Mouse (Mus musculus): Measurements from ENCODE around the gene Sorcs1.
A peak's percentile ranks its signal among the peaks of the same experiment; 100 is the strongest.

The Sorcs1 gene

GRCm38 (mm10) chr19:50220476-50220875, 458.0 kb downstream of the Sorcs1 start:
- DNase-seq (ENCODE audit: low read depth, low spot score) = no peak

- no peak for DNase-seq (ENCODE audit: low read depth, low spot score)
Observed at GRCm38 (mm10) chr19:50214466-50215228, 463.8 kb downstream of the Sorcs1 start.

GRCm38 (mm10) chr19:50210456-50210855, 468.0 kb downstream of the Sorcs1 start:
- DNase-seq (ENCODE audit: low read depth, low spot score) = no peak

GRCm38 (mm10) chr19:50204341-50204740, 474.1 kb downstream of the Sorcs1 start:
- DNase-seq (ENCODE audit: low read depth, low spot score) = no peak

GRCm38 (mm10) chr19:50196592-50196991, 481.9 kb downstream of the Sorcs1 start:
- DNase-seq (ENCODE audit: low read depth, low spot score) = no peak

- DNase-seq (ENCODE audit: low read depth, low spot score) = no peak
Observed at GRCm38 (mm10) chr19:50185769-50186715, 492.4 kb downstream of the Sorcs1 start.

- DNase-seq (ENCODE audit: low read depth, low spot score) = peak; percentile 13
Observed at GRCm38 (mm10) chr19:50184901-50185623, 493.4 kb downstream of the Sorcs1 start.

- no peak for DNase-seq (ENCODE audit: low read depth, low spot score)
Observed at GRCm38 (mm10) chr19:50178851-50179250, 499.6 kb downstream of the Sorcs1 start.

- no peak for DNase-seq (ENCODE audit: low read depth, low spot score)
Observed at GRCm38 (mm10) chr19:50178151-50178550, 500.3 kb downstream of the Sorcs1 start.

- DNase-seq (ENCODE audit: low read depth, low spot score) = peak; percentile 4
Observed at GRCm38 (mm10) chr19:50171849-50172248, 506.6 kb downstream of the Sorcs1 start.

- no peak for DNase-seq (ENCODE audit: low read depth, low spot score)
Observed at GRCm38 (mm10) chr19:50151111-50151510, 527.3 kb downstream of the Sorcs1 start.

GRCm38 (mm10) chr19:50145919-50146318, 532.5 kb downstream of the Sorcs1 start:
- DNase-seq (ENCODE audit: low read depth, low spot score) = no peak

- DNase-seq (ENCODE audit: low read depth, low spot score) = no peak
Observed at GRCm38 (mm10) chr19:50141853-50142252, 536.6 kb downstream of the Sorcs1 start.

GRCm38 (mm10) chr19:50134656-50135055, 543.8 kb downstream of the Sorcs1 start:
- no peak for DNase-seq (ENCODE audit: low read depth, low spot score)

- no peak for DNase-seq (ENCODE audit: low read depth, low spot score)
Observed at GRCm38 (mm10) chr19:50105842-50106585, 572.4 kb downstream of the Sorcs1 start.
